Mouse (Mus musculus) erythroid progenitor cell, adult 5-6 weeks (primary cell): Measurements from ENCODE around the gene Ss18l1. TPM values are rescaled to one million over a fixed set of nuclear protein-coding genes. Genes with fewer than 3 reads are reported as not detected.
A peak's percentile ranks its signal among the peaks of the same experiment; 100 is the strongest.

Experiments used
- ATAC-seq: replicated peaks from 2 replicates; pipeline ENCODE4 v1.8.0; 2016; ENCODE audit warnings: moderate number of reproducible peaks, mild to moderate bottlenecking, moderate TSS enrichment, inconsistent platforms; ENCODE audit not compliant: poor library complexity, low FRiP score, severe bottlenecking
- total RNA-seq, 2 experiments: library from RNA; stranded (forward) in 1 of 2; stranded (reverse) in 1 of 2; fragments of 150-400 nt in 1 of 2; fragments of 186-747, 209-891 nt in 1 of 2; gene quantifications; 2 replicates each; pipeline versions ENCODE4 v1.2.3 to v1.2.4; 2015 to 2017; ENCODE audit warnings: low replicate concordance in 2 of 2

The Ss18l1 gene
- total RNA-seq, 2 experiments from 2014 or later = 0.68 TPM; not detected in 1

- no peak for ATAC-seq
Measured at GRCm38 (mm10) chr2:180080680-180081079, 38.4 kb downstream of the Ss18l1 start.

- ATAC-seq = no peak
Measured at GRCm38 (mm10) chr2:180083063-180083462, 40.8 kb downstream of the Ss18l1 start.

- ATAC-seq = no peak
Measured at GRCm38 (mm10) chr2:180084565-180084964, 42.3 kb downstream of the Ss18l1 start.

- no peak for ATAC-seq
Measured at GRCm38 (mm10) chr2:180085926-180086636, 43.8 kb downstream of the Ss18l1 start.

GRCm38 (mm10) chr2:180086637-180087027 lies 44.3 kb downstream of the Ss18l1 start:
- no peak for ATAC-seq

GRCm38 (mm10) chr2:180087472-180087871 lies 45.2 kb downstream of the Ss18l1 start:
- no peak for ATAC-seq

GRCm38 (mm10) chr2:180090285-180090684 lies 48.0 kb downstream of the Ss18l1 start:
- ATAC-seq = peak; percentile 53

GRCm38 (mm10) chr2:180095711-180096110 lies 53.4 kb downstream of the Ss18l1 start:
- no peak for ATAC-seq

- no peak for ATAC-seq
Measured at GRCm38 (mm10) chr2:180097585-180097984, 55.3 kb downstream of the Ss18l1 start.

- ATAC-seq = no peak
Measured at GRCm38 (mm10) chr2:180098167-180098566, 55.9 kb downstream of the Ss18l1 start.

- no peak for ATAC-seq
Measured at GRCm38 (mm10) chr2:180099529-180099928, 57.2 kb downstream of the Ss18l1 start.

GRCm38 (mm10) chr2:180103151-180103977 lies 61.1 kb downstream of the Ss18l1 start:
- ATAC-seq = no peak

GRCm38 (mm10) chr2:180103978-180104658 lies 61.8 kb downstream of the Ss18l1 start, which contains the start of gene Hrh3:
Gene Hrh3, minus strand, starts transcription at chr2:180104488.
- ATAC-seq = no peak

GRCm38 (mm10) chr2:180104659-180105377 lies 62.5 kb downstream of the Ss18l1 start:
- ATAC-seq = no peak

- ATAC-seq = no peak
Measured at GRCm38 (mm10) chr2:180105441-180106190, 63.3 kb downstream of the Ss18l1 start.

GRCm38 (mm10) chr2:180107081-180107480 lies 64.8 kb downstream of the Ss18l1 start:
- ATAC-seq = no peak

- ATAC-seq = no peak
Measured at GRCm38 (mm10) chr2:180108285-180108684, 66.0 kb downstream of the Ss18l1 start.

- no peak for ATAC-seq
Measured at GRCm38 (mm10) chr2:180113909-180114890, 71.9 kb downstream of the Ss18l1 start.
